Mouse (Mus musculus): ENCODE results near the gene Ddx58.

DNA sequence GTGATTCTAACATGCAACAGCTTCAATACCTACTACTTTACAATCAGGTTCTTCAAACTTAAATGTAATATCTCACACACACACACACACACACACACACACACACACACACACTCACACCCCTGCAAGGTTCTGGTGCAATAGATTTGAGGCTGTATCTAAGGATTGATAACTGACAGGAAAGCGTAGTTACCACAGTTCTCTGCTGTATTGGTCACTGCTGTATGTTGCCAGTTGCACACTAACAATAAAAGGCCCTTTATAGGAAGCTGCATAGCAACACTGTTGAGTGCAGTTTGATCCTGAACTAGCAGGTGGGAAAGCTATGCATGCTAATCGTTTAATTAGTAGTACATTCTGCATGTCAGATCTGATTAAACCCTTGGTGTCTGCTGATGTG lies 44.3 kb downstream of the Ddx58 start:
- TF ChIP-seq POLR2A (IDR thresholded peaks at IDR 0.05; ENCODE audit: insufficient read depth, low read length) = no peak
- no peak for TF ChIP-seq CTCF (IDR thresholded peaks at IDR 0.05; ENCODE audit: low read depth, low read length)
- TF ChIP-seq EP300 (IDR thresholded peaks at IDR 0.05; ENCODE audit: insufficient read depth, low read depth, low read length) = no peak

Measured in ES-Bruce4 (cell line).